Mouse (Mus musculus): Measurements from ENCODE around the gene Aif1. TPM values are rescaled to one million over a fixed set of nuclear protein-coding genes. Genes with fewer than 3 reads are reported as not detected.
A peak's percentile ranks its signal among the peaks of the same experiment; 100 is the strongest.
"Not testable (repeated sequence)": the region's sequence is repeated elsewhere in the genome, so short reads cannot be mapped to it uniquely, and the experiment has no call there.

Aif1 gene
- polyA plus RNA-seq, 1 experiment from 2014 or later: 8.3 TPM

GRCm38 (mm10) chr17:35125578-35125977 is 50.3 kb downstream of the Aif1 start:
- peaks cover 37% of the 10 kb centered on the region for H3K4me1 ChIP-seq (ENCODE audit: insufficient read depth, low read length)
- peak overlapping the region; percentile 76 for H3K9ac ChIP-seq (replicated peaks; ENCODE audit: low read length)
- H3K4me2 ChIP-seq (replicated peaks; ENCODE audit: low read depth, low read length): peak overlapping the region; percentile 70
- 34% methylated on average over 6 of the region's 6 CpGs for WGBS
- peak overlapping the region; percentile 78 for H3K27ac ChIP-seq (ENCODE audit: low read length)
- no peaks in the 10 kb centered on the region for H3K27me3 ChIP-seq (ENCODE audit: insufficient read depth, low read length)
- H3K9me3 ChIP-seq (ENCODE audit: low read length): no peaks in the 10 kb centered on the region
- no peak for ATAC-seq (ENCODE audit: low FRiP score, low TSS enrichment)
- peaks cover 12% of the 10 kb centered on the region; the same call in 1 of the 2 replicates for H3K36me3 ChIP-seq (ENCODE audit: insufficient read depth, low read length)
- H3K4me3 ChIP-seq (ENCODE audit: low read length): peak overlapping the region; percentile 60

DNA sequence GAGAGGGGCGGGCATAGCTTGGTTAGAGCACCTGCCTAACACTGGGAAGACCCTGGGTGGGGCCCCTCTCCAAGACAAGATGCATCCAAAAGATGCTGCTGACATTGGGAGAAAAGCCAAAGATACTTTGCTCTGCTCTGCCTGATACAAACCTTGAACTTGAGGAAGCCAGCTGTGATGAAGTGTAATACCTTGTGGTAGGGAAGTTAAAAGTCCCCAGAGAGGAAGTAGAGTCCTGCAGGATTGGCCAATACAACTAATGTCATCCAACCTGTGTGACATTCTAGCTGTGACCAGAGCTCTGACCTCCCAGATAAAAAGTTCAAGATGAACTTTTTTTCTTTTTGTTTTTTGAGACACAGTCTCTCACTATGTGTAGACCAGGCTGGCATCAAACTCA is 50.8 kb downstream of the Aif1 start:
- H3K9ac ChIP-seq (replicated peaks; ENCODE audit: low read length): peak overlapping the region; percentile 76; the same call in 1 of the 2 replicates
- no peaks in the 10 kb centered on the region for H3K9me3 ChIP-seq (ENCODE audit: low read length)
- peak overlapping the region; percentile 70; the same call in 1 of the 2 replicates for H3K4me2 ChIP-seq (replicated peaks; ENCODE audit: low read depth, low read length)
- H3K4me3 ChIP-seq (ENCODE audit: low read length): no peak overlapping the region
- no peak for ATAC-seq (ENCODE audit: low FRiP score, low TSS enrichment)
- H3K27ac ChIP-seq (ENCODE audit: low read length): no peak overlapping the region
- no peaks in the 10 kb centered on the region for H3K27me3 ChIP-seq (ENCODE audit: insufficient read depth, low read length)
- 87% methylated on average over 1 of the region's 1 CpGs for WGBS
- H3K4me1 ChIP-seq (ENCODE audit: insufficient read depth, low read length): peaks cover 42% of the 10 kb centered on the region
- H3K36me3 ChIP-seq (ENCODE audit: insufficient read depth, low read length): peaks cover 12% of the 10 kb centered on the region; the same call in 1 of the 2 replicates

GRCm38 (mm10) chr17:35124261-35124896 is 51.5 kb downstream of the Aif1 start:
- H3K9ac ChIP-seq (replicated peaks; ENCODE audit: low read length); H3K27ac ChIP-seq (ENCODE audit: low read length); H3K4me2 ChIP-seq (replicated peaks; ENCODE audit: low read depth, low read length); ATAC-seq (ENCODE audit: low FRiP score, low TSS enrichment); H3K27me3 ChIP-seq (ENCODE audit: insufficient read depth, low read length); H3K4me3 ChIP-seq (ENCODE audit: low read length); H3K9me3 ChIP-seq (ENCODE audit: low read length): not testable (repeated sequence)
- peaks cover 48% of the 10 kb centered on the region for H3K4me1 ChIP-seq (ENCODE audit: insufficient read depth, low read length)
- WGBS: 92% methylated on average over 12 of the region's 12 CpGs
- peaks cover 17% of the 10 kb centered on the region; the same call in 1 of the 2 replicates for H3K36me3 ChIP-seq (ENCODE audit: insufficient read depth, low read length)

- Histone ChIP-seq H3K4me1 (ENCODE audit: insufficient read depth, low read length) (peaks cover 40% of the 10 kb centered on the region), H3K36me3 (ENCODE audit: insufficient read depth, low read length) (peaks cover 25% of the 10 kb centered on the region)
- 88% methylated on average over 9 of the region's 9 CpGs for WGBS
- H3K9ac ChIP-seq (replicated peaks; ENCODE audit: low read length); H3K4me2 ChIP-seq (replicated peaks; ENCODE audit: low read depth, low read length); H3K27ac ChIP-seq (ENCODE audit: low read length); H3K27me3 ChIP-seq (ENCODE audit: insufficient read depth, low read length); H3K9me3 ChIP-seq (ENCODE audit: low read length); H3K4me3 ChIP-seq (ENCODE audit: low read length); ATAC-seq (ENCODE audit: low FRiP score, low TSS enrichment): not testable (repeated sequence)
Observed at GRCm38 (mm10) chr17:35123287-35123686, 52.6 kb downstream of the Aif1 start.

GRCm38 (mm10) chr17:35121871-35122303 is 54.0 kb downstream of the Aif1 start, which contains the start of gene Csnk2b:
TSS of gene Csnk2b (minus strand) at chr17:35122053.
- no peak; the same call in 1 of the 2 replicates for ATAC-seq (ENCODE audit: low FRiP score, low TSS enrichment)
- peaks cover 30% of the 10 kb centered on the region for H3K4me1 ChIP-seq (ENCODE audit: insufficient read depth, low read length)
- H3K27me3 ChIP-seq (ENCODE audit: insufficient read depth, low read length): no peaks in the 10 kb centered on the region
- H3K27ac ChIP-seq (ENCODE audit: low read length): peak within 1 kb of the TSS; percentile 85
- H3K9ac ChIP-seq (replicated peaks; ENCODE audit: low read length): peak within 1 kb of the TSS; percentile 97
- H3K36me3 ChIP-seq (ENCODE audit: insufficient read depth, low read length): peaks cover 35% of the 10 kb centered on the region
- H3K4me3 ChIP-seq (ENCODE audit: low read length): peak within 1 kb of the TSS; percentile 96
- H3K9me3 ChIP-seq (ENCODE audit: low read length): no peaks in the 10 kb centered on the region
- peak within 1 kb of the TSS; percentile 90 for H3K4me2 ChIP-seq (replicated peaks; ENCODE audit: low read depth, low read length)
- WGBS: 0% methylated on average over 19 of the region's 19 CpGs

DNA sequence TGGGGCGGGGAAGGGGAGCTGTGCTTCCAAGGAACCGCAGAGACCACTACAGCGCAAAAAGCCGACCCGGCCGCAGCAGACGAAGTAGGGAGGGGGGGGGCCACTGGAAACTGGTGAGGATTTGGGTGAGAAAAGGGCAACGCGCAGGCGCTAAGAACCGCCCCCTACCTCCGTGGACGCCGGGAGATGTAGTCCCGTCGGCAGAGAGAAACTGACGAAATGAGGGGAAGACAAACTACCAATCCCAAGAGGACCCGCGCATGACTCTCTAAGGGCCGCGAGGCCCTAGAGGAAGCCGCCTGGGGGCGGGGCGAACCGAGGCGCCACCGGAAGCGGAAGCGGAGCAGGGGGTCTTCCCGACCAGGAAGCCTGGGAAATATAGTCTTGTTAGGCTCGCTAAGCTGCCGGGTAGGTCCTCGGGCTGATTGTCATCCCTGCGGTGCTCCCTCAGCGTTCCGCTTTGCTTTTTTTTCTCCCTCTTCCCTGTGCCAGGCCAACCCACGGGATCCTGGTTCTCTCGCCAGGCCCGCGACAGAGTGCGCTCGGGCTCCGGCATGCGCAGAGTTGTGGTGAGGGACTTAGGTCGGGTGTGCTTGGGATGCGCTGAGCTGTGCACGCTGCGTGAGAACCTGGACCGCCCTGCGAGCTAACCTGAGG is 54.6 kb downstream of the Aif1 start, which contains the start of gene Gpank1:
Gene Gpank1 (plus strand): TSS at position 313 of the 657 bp plus-strand sequence.
- Histone ChIP-seq H3K4me1 (ENCODE audit: insufficient read depth, low read length) (peaks cover 26% of the 10 kb centered on the region), H3K9me3 (ENCODE audit: low read length) (no peaks in the 10 kb centered on the region), H3K27ac (ENCODE audit: low read length) (peak within 1 kb of the TSS; percentile 85), H3K4me2 (replicated peaks; ENCODE audit: low read depth, low read length) (peak within 1 kb of the TSS; percentile 90), H3K4me3 (ENCODE audit: low read length) (peak within 1 kb of the TSS; percentile 96), H3K36me3 (ENCODE audit: insufficient read depth, low read length) (peaks cover 39% of the 10 kb centered on the region), H3K27me3 (ENCODE audit: insufficient read depth, low read length) (no peaks in the 10 kb centered on the region), H3K9ac (replicated peaks; ENCODE audit: low read length) (peak within 1 kb of the TSS; percentile 97)
- peak; percentile 97 for ATAC-seq (ENCODE audit: low FRiP score, low TSS enrichment)
- WGBS: under 1% methylated on average over 50 of the region's 50 CpGs

Small RNA genes within 50 kb of the gene (microRNA-seq; reads per million reads assigned to microRNA genes)
- gene Mir6973a: not detected
- gene Mir6974: not detected

Other genes with a start within 250 kb of the Aif1 start
- gene Neu1, start 244.8 kb downstream of the Aif1 start, polyA plus RNA-seq (2015; fragmentation: Nextera tagmentation; extraction: Ambion mirVana): 50.0 and 54.1 TPM in 2 replicates
- gene Hspa1b, start 216.8 kb downstream of the Aif1 start, polyA plus RNA-seq (2015; fragmentation: Nextera tagmentation; extraction: Ambion mirVana): 0.76 and 0.80 TPM in 2 replicates
- not detected in 2 replicates for gene Gm20481, start 206.2 kb downstream of the Aif1 start, polyA plus RNA-seq (2015; fragmentation: Nextera tagmentation; extraction: Ambion mirVana)
- 11.2 and 13.4 TPM in 2 replicates for gene Hspa1a, start 203.9 kb downstream of the Aif1 start, polyA plus RNA-seq (2015; fragmentation: Nextera tagmentation; extraction: Ambion mirVana)
- 1.0 and 1.3 TPM in 2 replicates for gene Hspa1l, start 203.4 kb downstream of the Aif1 start, polyA plus RNA-seq (2015; fragmentation: Nextera tagmentation; extraction: Ambion mirVana)
- gene Lsm2, start 194.2 kb downstream of the Aif1 start, polyA plus RNA-seq (2015; fragmentation: Nextera tagmentation; extraction: Ambion mirVana): 206 and 230 TPM in 2 replicates
- 132 and 137 TPM in 2 replicates for gene Vars, start 175.1 kb downstream of the Aif1 start, polyA plus RNA-seq (2015; fragmentation: Nextera tagmentation; extraction: Ambion mirVana)
- gene Vwa7, start 159.5 kb downstream of the Aif1 start, polyA plus RNA-seq (2015; fragmentation: Nextera tagmentation; extraction: Ambion mirVana): 0.21 and 0.31 TPM in 2 replicates
- 5.7 and 7.1 TPM in 2 replicates for gene Sapcd1, start 148.1 kb downstream of the Aif1 start, polyA plus RNA-seq (2015; fragmentation: Nextera tagmentation; extraction: Ambion mirVana)
- gene Msh5, start 129.3 kb downstream of the Aif1 start, polyA plus RNA-seq (2015; fragmentation: Nextera tagmentation; extraction: Ambion mirVana): 4.5 and 6.9 TPM in 2 replicates
- gene Clic1, start 126.1 kb downstream of the Aif1 start, polyA plus RNA-seq (2015; fragmentation: Nextera tagmentation; extraction: Ambion mirVana): 341 and 345 TPM in 2 replicates
- gene Ddah2, start 117.0 kb downstream of the Aif1 start, polyA plus RNA-seq (2015; fragmentation: Nextera tagmentation; extraction: Ambion mirVana): 375 and 376 TPM in 2 replicates
- not detected in 2 replicates for gene Ly6g6c, start 110.7 kb downstream of the Aif1 start, polyA plus RNA-seq (2015; fragmentation: Nextera tagmentation; extraction: Ambion mirVana)
- gene Mpig6b, start 109.9 kb downstream of the Aif1 start, polyA plus RNA-seq (2015; fragmentation: Nextera tagmentation; extraction: Ambion mirVana): 0.49 and 0.52 TPM in 2 replicates
- gene Ly6g6e, start 99.2 kb downstream of the Aif1 start, polyA plus RNA-seq (2015; fragmentation: Nextera tagmentation; extraction: Ambion mirVana): 1.1 and 2.0 TPM in 2 replicates
- 4.4 and 4.6 TPM in 2 replicates for gene Ly6g6d, start 98.0 kb downstream of the Aif1 start, polyA plus RNA-seq (2015; fragmentation: Nextera tagmentation; extraction: Ambion mirVana)
- 0.26 TPM in 1 of 2 replicates, not detected in the other for gene Ly6g6f, start 90.5 kb downstream of the Aif1 start, polyA plus RNA-seq (2015; fragmentation: Nextera tagmentation; extraction: Ambion mirVana)
- gene Abhd16a, start 86.8 kb downstream of the Aif1 start, polyA plus RNA-seq (2015; fragmentation: Nextera tagmentation; extraction: Ambion mirVana): 115 and 118 TPM in 2 replicates
- not detected in 2 replicates for gene Ly6g5c, start 67.8 kb downstream of the Aif1 start, polyA plus RNA-seq (2015; fragmentation: Nextera tagmentation; extraction: Ambion mirVana)
- gene Ly6g5b, start 60.6 kb downstream of the Aif1 start, polyA plus RNA-seq (2015; fragmentation: Nextera tagmentation; extraction: Ambion mirVana): 0.89 and 1.5 TPM in 2 replicates
- 22.3 and 23.7 TPM in 2 replicates for gene Gpank1, start 54.6 kb downstream of the Aif1 start, polyA plus RNA-seq (2015; fragmentation: Nextera tagmentation; extraction: Ambion mirVana)
- 293 and 308 TPM in 2 replicates for gene Csnk2b, start 54.0 kb downstream of the Aif1 start, polyA plus RNA-seq (2015; fragmentation: Nextera tagmentation; extraction: Ambion mirVana)
- gene D17H6S53E, start 49.7 kb downstream of the Aif1 start, polyA plus RNA-seq (2015; fragmentation: Nextera tagmentation; extraction: Ambion mirVana): 8.5 and 12.0 TPM in 2 replicates
- 22.2 and 27.5 TPM in 2 replicates for gene Apom, start 44.0 kb downstream of the Aif1 start, polyA plus RNA-seq (2015; fragmentation: Nextera tagmentation; extraction: Ambion mirVana)
- 56.4 TPM in 2 replicates for gene Bag6, start 40.9 kb downstream of the Aif1 start, polyA plus RNA-seq (2015; fragmentation: Nextera tagmentation; extraction: Ambion mirVana)
- gene Prrc2a, start 11.2 kb downstream of the Aif1 start, polyA plus RNA-seq (2015; fragmentation: Nextera tagmentation; extraction: Ambion mirVana): 166 and 215 TPM in 2 replicates
- gene Lst1, start 12.4 kb upstream of the Aif1 start, polyA plus RNA-seq (2015; fragmentation: Nextera tagmentation; extraction: Ambion mirVana): 10.7 and 12.8 TPM in 2 replicates
- gene Ltb, start 18.4 kb upstream of the Aif1 start, polyA plus RNA-seq (2015; fragmentation: Nextera tagmentation; extraction: Ambion mirVana): 0.66 and 1.2 TPM in 2 replicates
- 0.15 and 0.28 TPM in 2 replicates for gene Tnf, start 25.9 kb upstream of the Aif1 start, polyA plus RNA-seq (2015; fragmentation: Nextera tagmentation; extraction: Ambion mirVana)
- gene Lta, start 29.3 kb upstream of the Aif1 start, polyA plus RNA-seq (2015; fragmentation: Nextera tagmentation; extraction: Ambion mirVana): 0.13 TPM in 1 of 2 replicates, not detected in the other
- 0.56 and 0.62 TPM in 2 replicates for gene Gm16181, start 44.8 kb upstream of the Aif1 start, polyA plus RNA-seq (2015; fragmentation: Nextera tagmentation; extraction: Ambion mirVana)
- gene Atp6v1g2, start 57.6 kb upstream of the Aif1 start, polyA plus RNA-seq (2015; fragmentation: Nextera tagmentation; extraction: Ambion mirVana): 5.8 and 8.5 TPM in 2 replicates
- gene Nfkbil1, start 59.7 kb upstream of the Aif1 start, polyA plus RNA-seq (2015; fragmentation: Nextera tagmentation; extraction: Ambion mirVana): 11.6 TPM in 2 replicates
- gene Ddx39b, start 65.7 kb upstream of the Aif1 start, polyA plus RNA-seq (2015; fragmentation: Nextera tagmentation; extraction: Ambion mirVana): 553 and 556 TPM in 2 replicates
- gene H2-D1, start 86.7 kb upstream of the Aif1 start, polyA plus RNA-seq (2015; fragmentation: Nextera tagmentation; extraction: Ambion mirVana): 73.6 and 87.2 TPM in 2 replicates
- gene H2-Q1, start 144.3 kb upstream of the Aif1 start, polyA plus RNA-seq (2015; fragmentation: Nextera tagmentation; extraction: Ambion mirVana): not detected in 2 replicates
- 0.42 and 0.82 TPM in 2 replicates for gene H2-Q2, start 166.2 kb upstream of the Aif1 start, polyA plus RNA-seq (2015; fragmentation: Nextera tagmentation; extraction: Ambion mirVana)
- 4.3 and 4.4 TPM in 2 replicates for gene H2-Q4, start 203.5 kb upstream of the Aif1 start, polyA plus RNA-seq (2015; fragmentation: Nextera tagmentation; extraction: Ambion mirVana)
- gene H2-Q6, start 248.8 kb upstream of the Aif1 start, polyA plus RNA-seq (2015; fragmentation: Nextera tagmentation; extraction: Ambion mirVana): 4.4 and 5.7 TPM in 2 replicates

Measured in kidney, embryonic 16.5 days (tissue).